Mouse (Mus musculus) activated CD4-positive, CD25-positive, alpha-beta regulatory T cell (primary cell): ENCODE results near the gene Rps15. TPM values are rescaled to one million over a fixed set of nuclear protein-coding genes. Genes with fewer than 3 reads are reported as not detected.

Experiments
- polyA plus RNA-seq, 2 experiments: library from polyadenylated mRNA; unstranded; fragments of 100-300 nt; shearing (Covaris generic); gene quantifications; one replicate each; pipeline ENCODE4 v1.2.1; 2017

The Rps15 gene
- 1,000 to 10,000 TPM in 1 of 2 experiments, 100 to 1,000 TPM in 1; 654 to 1,041 TPM for polyA plus RNA-seq

GRCm38 (mm10) chr10:80292251-80293146, at the start of gene Rps15:
Rps15 (plus strand) TSS chr10:80292453.

DNA sequence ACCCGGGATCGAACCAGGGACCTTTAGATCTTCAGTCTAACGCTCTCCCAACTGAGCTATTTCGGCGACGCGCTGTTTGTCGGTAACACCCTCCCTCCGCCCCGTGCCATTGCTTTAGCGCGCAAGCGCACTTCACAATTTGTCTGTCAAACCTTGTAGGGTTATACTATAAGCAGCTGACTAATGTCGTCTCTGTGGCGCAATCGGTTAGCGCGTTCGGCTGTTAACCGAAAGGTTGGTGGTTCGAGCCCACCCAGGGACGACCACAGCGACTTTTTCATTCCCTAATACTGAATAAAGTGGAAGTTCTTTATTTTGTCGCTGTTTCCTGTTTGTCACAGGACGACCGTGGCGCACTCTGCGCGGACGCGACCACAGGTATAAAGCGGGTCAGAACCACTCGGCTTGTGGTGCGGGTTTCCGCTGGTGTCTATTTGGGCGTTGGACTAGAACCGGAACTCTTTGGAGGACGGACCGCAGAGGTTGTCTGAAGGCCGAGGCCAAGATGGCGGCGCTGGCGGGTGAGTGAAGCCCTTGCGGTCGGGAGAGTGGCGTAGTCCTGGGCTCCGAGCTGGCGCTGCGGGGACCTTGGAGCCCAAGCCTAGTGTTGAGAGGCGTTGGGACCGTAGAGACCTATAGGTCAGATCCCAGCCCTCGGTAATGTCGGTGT, 43.1 kb upstream of the Rps15 start, which contains the start of gene Ndufs7:
Gene Ndufs7 (plus strand): TSS at position 151 of the 670 bp plus-strand sequence.

GRCm38 (mm10) chr10:80260642-80261584, 31.3 kb upstream of the Rps15 start, which contains the start of the genes Gamt and Dazap1:
Gamt (minus strand) TSS chr10:80261012.
Dazap1 (plus strand) TSS chr10:80261486.

GRCm38 (mm10) chr10:80295618-80296425, 3.6 kb downstream of the Rps15 start, which contains the start of gene Apc2:
Apc2 (plus strand) TSS chr10:80295977.

DNA sequence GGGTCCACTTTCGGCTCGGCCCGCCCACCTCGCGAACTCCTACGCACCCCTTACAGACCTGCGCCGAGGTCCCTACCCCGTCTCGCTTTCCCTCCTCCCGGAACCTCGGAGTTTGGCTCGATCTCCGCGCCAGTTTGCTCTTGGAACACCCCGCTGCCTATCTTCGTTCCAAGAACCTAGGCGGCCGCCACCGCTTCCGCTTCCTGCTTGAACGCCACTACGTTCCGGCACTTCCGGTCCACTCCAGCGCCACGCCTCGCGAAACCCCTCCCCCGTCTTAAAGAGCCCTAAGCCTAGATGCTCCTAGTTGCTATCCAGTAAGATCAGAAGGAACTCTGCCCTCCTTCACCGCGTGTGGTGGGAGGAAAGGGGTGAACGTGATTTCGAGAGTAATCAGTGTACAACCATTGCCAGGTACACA, 28.1 kb downstream of the Rps15 start, which contains the start of gene 2310011J03Rik:
Gene 2310011J03Rik (minus strand): TSS at position 198 of the 421 bp plus-strand sequence.

GRCm38 (mm10) chr10:80329273-80330081, 37.2 kb downstream of the Rps15 start, which contains the start of the genes Pcsk4 and Reep6:
Pcsk4 (minus strand) TSS chr10:80329498.
Reep6 (plus strand) TSS chr10:80329953.

Other genes with a start within 250 kb of the Rps15 start
- gene Gpx4, start 245.3 kb upstream of the Rps15 start, polyA plus RNA-seq: 100 to 1,000 TPM; 438 to 449 TPM
- gene Sbno2, start 186.9 kb upstream of the Rps15 start, polyA plus RNA-seq: 10 to 100 TPM; 34.5 to 48.9 TPM
- gene Stk11, start 176.7 kb upstream of the Rps15 start, polyA plus RNA-seq: 10 to 100 TPM; 32.3 to 56.4 TPM
- 100 to 1,000 TPM; 430 to 441 TPM for gene Atp5d, start 153.8 kb upstream of the Rps15 start, polyA plus RNA-seq
- 1 to 10 TPM; 1.8 to 1.9 TPM for gene Cbarp, start 151.6 kb upstream of the Rps15 start, polyA plus RNA-seq
- 1 to 10 TPM; 3.1 to 8.5 TPM for gene Midn, start 144.2 kb upstream of the Rps15 start, polyA plus RNA-seq
- gene Cirbp, start 126.5 kb upstream of the Rps15 start, polyA plus RNA-seq: 100 to 1,000 TPM; 134 to 324 TPM
- 10 to 100 TPM; 19.3 to 25.7 TPM for gene 1600002K03Rik, start 119.5 kb upstream of the Rps15 start, polyA plus RNA-seq
- gene Efna2, start 113.0 kb upstream of the Rps15 start, polyA plus RNA-seq: not detected
- gene Mum1, start 66.0 kb upstream of the Rps15 start, polyA plus RNA-seq: 10 to 100 TPM; 70.6 to 76.2 TPM
- gene Ndufs7, start 43.3 kb upstream of the Rps15 start, polyA plus RNA-seq: 100 to 1,000 TPM; 209 to 294 TPM
- gene Gamt, start 31.4 kb upstream of the Rps15 start, polyA plus RNA-seq: 1 to 10 TPM in 1 of 2 experiments, under 1 TPM in 1; 0.42 to 1.2 TPM
- 10 to 100 TPM; 76.9 to 90.0 TPM for gene Dazap1, start 31.0 kb upstream of the Rps15 start, polyA plus RNA-seq
- gene Apc2, start 3.5 kb downstream of the Rps15 start, polyA plus RNA-seq: under 1 TPM; 0.04 to 0.35 TPM
- 10 to 100 TPM; 78.4 to 84.3 TPM for gene 2310011J03Rik, start 28.1 kb downstream of the Rps15 start, polyA plus RNA-seq
- 10 to 100 TPM; 11.4 to 20.0 TPM for gene Pcsk4, start 37.0 kb downstream of the Rps15 start, polyA plus RNA-seq
- under 1 TPM; 0.31 to 0.75 TPM for gene Reep6, start 37.5 kb downstream of the Rps15 start, polyA plus RNA-seq
- not detected for gene Adamtsl5, start 56.0 kb downstream of the Rps15 start, polyA plus RNA-seq
- gene Plk5, start 64.0 kb downstream of the Rps15 start, polyA plus RNA-seq: not detected
- 1 to 10 TPM; 3.3 to 4.1 TPM for gene Mex3d, start 95.2 kb downstream of the Rps15 start, polyA plus RNA-seq
- gene Mbd3, start 107.1 kb downstream of the Rps15 start, polyA plus RNA-seq: 100 to 1,000 TPM; 134 to 152 TPM
- gene Uqcr11, start 114.4 kb downstream of the Rps15 start, polyA plus RNA-seq: 100 to 1,000 TPM; 265 TPM
- gene Tcf3, start 141.2 kb downstream of the Rps15 start, polyA plus RNA-seq: 100 to 1,000 TPM; 101 to 107 TPM
- under 1 TPM; 0.06 to 0.12 TPM for gene Onecut3, start 202.4 kb downstream of the Rps15 start, polyA plus RNA-seq
- under 1 TPM in 1 of 2 experiments, not detected in 1; 0.04 TPM for gene Atp8b3, start 246.7 kb downstream of the Rps15 start, polyA plus RNA-seq